Mouse (Mus musculus) CH12.LX (cell line): Measurements from ENCODE around the gene Zfand2a.

ENCODE experiments used
- GABPA ChIP-seq: IDR thresholded peaks from 2 replicates; pipeline ENCODE4 v1.6.1; 2012; ENCODE audit warnings: low read depth, low read length, improper control_type of control experiment, inconsistent platforms; ENCODE audit not compliant: insufficient replicate concordance
- HCFC1 ChIP-seq: IDR thresholded peaks from 2 replicates; pipeline ENCODE4 v1.6.1; 2012; ENCODE audit warnings: low read depth, mild to moderate bottlenecking, inconsistent platforms, low read length, improper control_type of control experiment
- JUN ChIP-seq: IDR thresholded peaks from 2 replicates; pipeline ENCODE4 v1.6.1; 2011; ENCODE audit warnings: low read depth, mild to moderate bottlenecking, low read length, improper control_type of control experiment, moderate library complexity; ENCODE audit not compliant: insufficient read depth
- KAT2A ChIP-seq: IDR thresholded peaks from 2 replicates; pipeline ENCODE4 v1.6.1; 2012; ENCODE audit warnings: low read length, improper control_type of control experiment, inconsistent platforms; ENCODE audit not compliant: insufficient replicate concordance
- MAX ChIP-seq: IDR thresholded peaks from 2 replicates; pipeline ENCODE4 v1.6.1; 2011; ENCODE audit warnings: low read length, improper control_type of control experiment
- MAZ ChIP-seq: IDR thresholded peaks from 2 replicates; pipeline ENCODE4 v1.6.1; 2012; ENCODE audit warnings: low read depth, mild to moderate bottlenecking, inconsistent platforms, low read length, improper control_type of control experiment, moderate library complexity
- MYC ChIP-seq: IDR thresholded peaks from 2 replicates; pipeline ENCODE4 v1.6.1; 2011; ENCODE audit warnings: low read depth, mild to moderate bottlenecking, improper control_type of control experiment, low read length
- RAD21 ChIP-seq: IDR thresholded peaks from 2 replicates; pipeline ENCODE4 v1.6.1; 2011; ENCODE audit warnings: low read depth, mild to moderate bottlenecking, low read length, improper control_type of control experiment, moderate library complexity

DNA sequence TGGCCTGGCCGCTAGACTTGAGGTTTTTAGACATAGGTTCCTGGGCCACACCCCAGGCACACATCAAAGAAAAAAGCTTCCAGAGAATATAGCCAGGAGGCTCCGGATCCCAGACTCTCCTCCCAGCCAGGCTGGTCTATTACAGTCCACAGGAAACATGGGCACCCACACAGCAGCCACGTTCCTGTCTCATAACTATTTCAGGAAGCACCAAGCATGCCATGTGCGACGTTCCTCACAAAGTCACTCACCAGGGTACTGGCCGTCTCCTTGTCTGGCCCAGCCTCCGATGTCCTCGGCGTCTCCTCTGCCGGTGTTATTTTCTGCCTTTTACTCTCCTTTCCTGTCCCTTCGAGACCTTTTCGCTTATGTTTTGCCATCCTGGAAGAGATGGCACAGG, 29.2 kb downstream of the Zfand2a start:
- TF ChIP-seq GABPA (no peak), HCFC1 (no peak), JUN (no peak), MAZ (no peak), MAX (no peak), KAT2A (no peak), MYC (no peak), RAD21 (no peak)
